Mouse (Mus musculus): ENCODE results near the gene Cand1. TPM values are rescaled to one million over a fixed set of nuclear protein-coding genes. Genes with fewer than 3 reads are reported as not detected.

Gene Cand1
- polyA plus RNA-seq, 1 experiment from 2014 or later = 44.3 TPM

- no peak overlapping the region for H3K4me2 ChIP-seq
- 88% methylated on average over 5 of the region's 5 CpGs for WGBS
- no peak overlapping the region for H3K4me3 ChIP-seq
- no peak overlapping the region for H3K9ac ChIP-seq
- no peak overlapping the region for H3K27ac ChIP-seq
- H3K27me3 ChIP-seq = no peaks in the 10 kb centered on the region
- no peak for ATAC-seq (ENCODE audit: low FRiP score)
- peaks cover 83% of the 10 kb centered on the region for H3K36me3 ChIP-seq
- no peaks in the 10 kb centered on the region for H3K9me3 ChIP-seq
- no peaks in the 10 kb centered on the region for H3K4me1 ChIP-seq (replicated peaks)
Measured at GRCm38 (mm10) chr10:119205229-119205628, 34.6 kb downstream of the Cand1 start.

GRCm38 (mm10) chr10:119204334-119204946 is 35.4 kb downstream of the Cand1 start:
- Histone ChIP-seq H3K4me3 (no peak overlapping the region), H3K9ac (no peak overlapping the region), H3K36me3 (peaks cover 77% of the 10 kb centered on the region), H3K27me3 (no peaks in the 10 kb centered on the region), H3K9me3 (no peaks in the 10 kb centered on the region), H3K27ac (no peak overlapping the region), H3K4me2 (no peak overlapping the region), H3K4me1 (replicated peaks) (no peaks in the 10 kb centered on the region)
- no peak for ATAC-seq (ENCODE audit: low FRiP score)
- WGBS = 79% methylated on average over 12 of the region's 12 CpGs

GRCm38 (mm10) chr10:119199864-119200263 is 40.0 kb downstream of the Cand1 start:
- Histone ChIP-seq H3K4me3 (no peak overlapping the region), H3K4me2 (no peak overlapping the region), H3K27ac (no peak overlapping the region), H3K36me3 (peaks cover 58% of the 10 kb centered on the region), H3K27me3 (no peaks in the 10 kb centered on the region), H3K4me1 (replicated peaks) (no peaks in the 10 kb centered on the region), H3K9ac (no peak overlapping the region), H3K9me3 (peaks cover 5% of the 10 kb centered on the region; the same call in 1 of the 2 replicates)
- WGBS = 94% methylated on average over 5 of the region's 5 CpGs
- no peak for ATAC-seq (ENCODE audit: low FRiP score)

DNA sequence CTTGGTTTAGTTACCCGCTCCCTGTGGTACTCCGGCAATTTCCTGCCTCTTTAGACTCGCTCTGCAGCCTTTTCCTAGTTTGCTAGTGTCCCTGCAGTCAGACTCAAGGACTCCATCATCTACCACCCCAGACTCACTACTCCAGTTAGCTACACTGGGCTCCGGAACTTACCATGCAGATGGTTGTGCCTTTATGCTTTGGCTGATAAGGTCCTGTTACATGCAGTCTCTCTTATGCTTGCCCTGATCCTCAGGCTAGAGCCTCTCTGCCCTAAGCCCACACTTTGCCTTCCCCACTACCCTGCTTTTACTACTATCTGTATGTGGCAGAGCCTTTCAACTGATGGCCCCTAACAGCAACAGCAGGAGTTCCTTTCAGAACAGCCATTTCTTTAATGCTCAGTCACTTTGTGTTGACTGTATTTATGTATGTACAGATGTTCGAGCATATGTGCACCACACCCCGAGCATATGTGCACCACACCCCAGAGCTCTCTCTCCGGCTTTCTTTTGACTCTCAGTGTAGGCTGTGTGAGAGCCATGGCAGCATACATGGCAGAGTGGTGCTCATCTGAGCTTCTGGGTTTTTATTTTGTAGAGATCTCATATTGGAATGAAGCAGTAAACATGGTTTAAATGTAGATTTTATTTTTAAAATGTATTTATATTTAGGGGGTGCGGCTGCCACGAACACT is 41.5 kb downstream of the Cand1 start:
- no peak overlapping the region for H3K4me3 ChIP-seq
- peaks cover 5% of the 10 kb centered on the region; the same call in 1 of the 2 replicates for H3K9me3 ChIP-seq
- no peak overlapping the region for H3K9ac ChIP-seq
- peaks cover 49% of the 10 kb centered on the region for H3K36me3 ChIP-seq
- H3K4me1 ChIP-seq (replicated peaks) = no peaks in the 10 kb centered on the region
- 0 out of 2 replicates have a peak, but pooled peaks have one; percentile 57 for ATAC-seq (ENCODE audit: low FRiP score)
- no peaks in the 10 kb centered on the region for H3K27me3 ChIP-seq
- WGBS = 94% methylated on average over 9 of the region's 9 CpGs
- no peak overlapping the region for H3K27ac ChIP-seq
- no peak overlapping the region for H3K4me2 ChIP-seq

GRCm38 (mm10) chr10:119197621-119198150 is 42.2 kb downstream of the Cand1 start:
- peaks cover 42% of the 10 kb centered on the region for H3K36me3 ChIP-seq
- ATAC-seq (ENCODE audit: low FRiP score) = no peak
- 95% methylated on average over 13 of the region's 13 CpGs for WGBS
- H3K4me1 ChIP-seq (replicated peaks) = no peaks in the 10 kb centered on the region
- no peaks in the 10 kb centered on the region for H3K27me3 ChIP-seq
- H3K4me2 ChIP-seq = no peak overlapping the region
- peaks cover 5% of the 10 kb centered on the region; the same call in 1 of the 2 replicates for H3K9me3 ChIP-seq
- no peak overlapping the region for H3K27ac ChIP-seq
- no peak overlapping the region for H3K4me3 ChIP-seq
- H3K9ac ChIP-seq = no peak overlapping the region

DNA sequence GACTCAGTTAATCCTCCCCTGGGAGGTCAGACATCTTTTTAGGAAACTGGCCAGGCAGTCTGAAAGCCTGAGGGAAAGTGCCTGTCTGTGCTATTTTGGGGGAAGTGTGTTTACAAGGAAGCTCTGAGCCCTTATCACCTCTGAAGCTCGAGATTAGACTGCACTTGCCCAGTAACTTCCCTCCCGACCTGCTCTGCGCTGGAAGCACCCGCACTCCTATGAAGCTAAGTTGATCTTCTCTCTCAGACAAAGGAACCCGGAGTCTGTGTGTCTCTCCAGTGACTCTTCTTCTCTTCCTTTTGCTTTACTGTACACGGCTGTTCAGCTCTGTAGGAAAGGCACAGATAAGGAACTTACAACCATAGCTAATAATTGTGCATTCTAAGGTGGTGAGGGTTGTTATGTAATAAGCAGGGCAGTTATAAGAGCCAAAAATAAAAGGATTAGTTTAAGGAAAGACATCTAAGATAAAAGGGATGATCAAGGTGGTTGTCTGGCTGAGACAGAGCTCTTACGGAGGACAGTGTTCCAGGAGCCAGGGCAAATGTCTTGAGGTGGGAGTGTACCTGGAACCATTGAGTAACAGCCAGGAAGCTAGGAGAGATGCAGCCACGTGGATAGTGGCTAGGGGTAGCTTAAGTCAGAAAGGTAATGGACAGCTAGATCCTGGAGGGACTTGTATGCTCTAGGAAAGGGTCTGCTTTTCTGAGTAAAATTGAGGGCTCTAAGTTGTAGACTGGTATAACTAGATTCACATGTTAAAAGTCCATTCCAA is 47.1 kb downstream of the Cand1 start:
- peaks cover 5% of the 10 kb centered on the region; the same call in 1 of the 2 replicates for H3K9me3 ChIP-seq
- 73% methylated on average over 8 of the region's 8 CpGs for WGBS
- no peak overlapping the region for H3K4me2 ChIP-seq
- H3K36me3 ChIP-seq = peaks cover 19% of the 10 kb centered on the region
- no peaks in the 10 kb centered on the region for H3K27me3 ChIP-seq
- H3K4me1 ChIP-seq (replicated peaks) = no peaks in the 10 kb centered on the region
- no peak overlapping the region for H3K9ac ChIP-seq
- no peak overlapping the region for H3K4me3 ChIP-seq
- ATAC-seq (ENCODE audit: low FRiP score) = no peak
- H3K27ac ChIP-seq = no peak overlapping the region

- Histone ChIP-seq H3K27me3 (no peaks in the 10 kb centered on the region), H3K4me3 (no peak overlapping the region), H3K4me2 (no peak overlapping the region), H3K4me1 (replicated peaks) (no peaks in the 10 kb centered on the region), H3K9ac (no peak overlapping the region), H3K9me3 (no peaks in the 10 kb centered on the region; the same call in 1 of the 2 replicates), H3K27ac (no peak overlapping the region), H3K36me3 (no peaks in the 10 kb centered on the region)
- WGBS = 73% methylated on average over 4 of the region's 4 CpGs
- no peak for ATAC-seq (ENCODE audit: low FRiP score)
Measured at GRCm38 (mm10) chr10:119187720-119188119, 52.1 kb downstream of the Cand1 start.

GRCm38 (mm10) chr10:119169656-119170055 is 70.2 kb downstream of the Cand1 start:
- Histone ChIP-seq H3K4me2 (no peak overlapping the region), H3K9me3 (no peaks in the 10 kb centered on the region)

GRCm38 (mm10) chr10:119169237-119169636 is 70.6 kb downstream of the Cand1 start:
- no peak overlapping the region for H3K4me3 ChIP-seq
- no peaks in the 10 kb centered on the region for H3K36me3 ChIP-seq
- 83% methylated on average over 13 of the region's 13 CpGs for WGBS
- no peak for ATAC-seq (ENCODE audit: low FRiP score)
- H3K27ac ChIP-seq = no peak overlapping the region
- no peaks in the 10 kb centered on the region for H3K4me1 ChIP-seq (replicated peaks)
- no peak overlapping the region for H3K9ac ChIP-seq
- no peak overlapping the region for H3K4me2 ChIP-seq
- H3K9me3 ChIP-seq = no peaks in the 10 kb centered on the region
- no peaks in the 10 kb centered on the region for H3K27me3 ChIP-seq

More at GRCm38 (mm10) chr10:119169656-119170055, 70.2 kb downstream of the Cand1 start:
- H3K4me1 ChIP-seq (replicated peaks) = no peaks in the 10 kb centered on the region
- no peaks in the 10 kb centered on the region for H3K36me3 ChIP-seq
- no peak overlapping the region for H3K9ac ChIP-seq
- no peaks in the 10 kb centered on the region for H3K27me3 ChIP-seq
- no peak for ATAC-seq (ENCODE audit: low FRiP score)
- H3K27ac ChIP-seq = no peak overlapping the region
- no peak overlapping the region for H3K4me3 ChIP-seq
- WGBS = 96% methylated on average over 3 of the region's 3 CpGs

DNA sequence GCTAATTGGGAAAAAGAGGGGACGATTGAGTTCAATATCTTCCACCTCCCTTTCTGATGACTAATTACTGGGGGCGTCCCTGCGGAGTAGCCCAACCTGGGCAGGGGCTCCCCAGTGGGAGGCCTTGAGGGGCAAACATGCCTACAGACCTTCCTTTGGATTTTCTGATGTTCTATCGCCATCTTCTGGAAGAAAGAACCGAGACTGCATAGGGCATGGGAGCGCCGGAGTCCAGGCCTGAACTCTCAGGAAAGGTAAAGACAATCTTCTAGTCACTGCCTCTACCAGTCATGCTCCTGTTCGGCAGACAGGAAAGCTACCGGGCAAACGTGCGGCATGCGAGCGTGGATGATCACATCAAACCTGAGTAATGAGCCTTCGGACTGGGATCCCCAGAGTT is 71.1 kb downstream of the Cand1 start:
- Histone ChIP-seq H3K36me3 (no peaks in the 10 kb centered on the region), H3K4me3 (no peak overlapping the region), H3K4me2 (no peak overlapping the region), H3K4me1 (replicated peaks) (no peaks in the 10 kb centered on the region), H3K27ac (no peak overlapping the region), H3K9ac (no peak overlapping the region), H3K27me3 (no peaks in the 10 kb centered on the region), H3K9me3 (no peaks in the 10 kb centered on the region)
- 35% methylated on average over 14 of the region's 14 CpGs for WGBS
- ATAC-seq (ENCODE audit: low FRiP score) = no peak

DNA sequence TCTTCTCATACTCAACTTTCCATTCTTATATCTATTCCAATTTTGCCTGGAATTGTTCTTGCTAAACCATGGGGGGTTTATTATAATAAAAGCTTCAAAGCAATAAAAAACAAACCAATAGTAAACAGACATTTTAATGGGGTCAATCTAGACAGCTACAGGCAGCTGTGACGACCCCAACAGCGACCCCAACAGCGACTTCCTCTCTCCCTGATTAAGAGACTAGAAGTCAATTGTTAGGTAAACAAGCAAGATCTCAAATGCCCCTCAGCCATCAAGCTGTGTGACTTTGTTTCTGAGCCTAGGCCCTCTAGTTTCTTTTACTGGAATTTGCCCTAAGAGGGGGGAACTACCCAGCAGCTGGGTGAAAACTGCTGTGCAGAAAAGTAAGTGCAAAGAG is 72.0 kb downstream of the Cand1 start:
- Histone ChIP-seq H3K4me1 (replicated peaks) (no peaks in the 10 kb centered on the region), H3K36me3 (no peaks in the 10 kb centered on the region), H3K4me3 (no peak overlapping the region), H3K27me3 (no peaks in the 10 kb centered on the region), H3K27ac (no peak overlapping the region), H3K4me2 (no peak overlapping the region), H3K9me3 (no peaks in the 10 kb centered on the region), H3K9ac (no peak overlapping the region)
- WGBS = 13% methylated on average over 3 of the region's 3 CpGs
- ATAC-seq (ENCODE audit: low FRiP score) = no peak

DNA sequence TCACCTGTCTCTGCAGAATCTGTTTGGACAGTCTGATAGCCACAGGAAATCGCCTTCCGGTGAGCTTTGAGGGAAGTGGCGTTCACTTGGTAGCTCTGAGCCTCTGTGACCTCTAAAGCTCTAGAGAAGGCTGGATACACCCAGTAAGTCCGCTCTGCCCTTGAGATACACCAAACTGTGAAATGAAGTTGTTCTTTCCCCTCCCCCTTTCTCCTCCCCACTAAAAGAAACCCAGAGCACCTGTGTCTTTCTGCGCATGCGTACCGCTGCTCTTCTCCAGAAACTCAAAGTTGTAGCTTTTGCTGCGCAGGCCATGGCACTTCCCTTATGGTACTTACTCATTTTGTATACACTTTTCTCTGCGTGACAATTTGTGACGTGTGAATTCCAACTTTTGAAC is 74.8 kb downstream of the Cand1 start:
- 94% methylated on average over 10 of the region's 10 CpGs for WGBS
- H3K4me1 ChIP-seq (replicated peaks) = peaks cover 3% of the 10 kb centered on the region; the same call in 1 of the 2 replicates
- H3K27ac ChIP-seq = no peak overlapping the region

More for the DNA sequence above, 74.8 kb downstream of the Cand1 start:
- Histone ChIP-seq H3K4me3 (no peak overlapping the region), H3K36me3 (no peaks in the 10 kb centered on the region), H3K9me3 (peaks cover 4% of the 10 kb centered on the region; the same call in 1 of the 2 replicates), H3K4me2 (no peak overlapping the region), H3K9ac (no peak overlapping the region), H3K27me3 (no peaks in the 10 kb centered on the region)
- no peak for ATAC-seq (ENCODE audit: low FRiP score)
